Mouse (Mus musculus): ENCODE results near the gene Zfp212. TPM values are rescaled to one million over a fixed set of nuclear protein-coding genes. Genes with fewer than 3 reads are reported as not detected.
"Not testable (repeated sequence)": the region's sequence is repeated elsewhere in the genome, so short reads cannot be mapped to it uniquely, and the experiment has no call there.

Zfp212 gene
- polyA plus RNA-seq, 1 experiment from 2014 or later, result 12.1 TPM

- ATAC-seq (no peak), DNase-seq (ENCODE audit: low spot score) (no peak)
- H3K4me3 ChIP-seq (ENCODE audit: low read depth, low read length), result peak overlapping the region; percentile 65; the same call in 1 of the 2 replicates
- no peaks in the 10 kb centered on the region for H3K9me3 ChIP-seq (replicated peaks; ENCODE audit: control insufficient read depth, low read length)
- H3K4me1 ChIP-seq (ENCODE audit: control insufficient read depth, insufficient read depth, low read length), result peaks cover 11% of the 10 kb centered on the region
- H3K27ac ChIP-seq (ENCODE audit: low read depth, low read length), result no peak overlapping the region
- H3K4me2 ChIP-seq (ENCODE audit: low read length), result peak overlapping the region; percentile 59
- H3K27me3 ChIP-seq (replicated peaks; ENCODE audit: control insufficient read depth, insufficient read depth, low read length), result no peaks in the 10 kb centered on the region
- peaks cover 18% of the 10 kb centered on the region for H3K36me3 ChIP-seq (ENCODE audit: control insufficient read depth, insufficient read depth, low read length)
- 90% methylated on average over 3 of the region's 3 CpGs for WGBS
- no peak overlapping the region; the same call in none of the 2 replicates for H3K9ac ChIP-seq (ENCODE audit: low read length)
Observed at GRCm38 (mm10) chr6:47954425-47954824, 34.1 kb downstream of the Zfp212 start.

DNA sequence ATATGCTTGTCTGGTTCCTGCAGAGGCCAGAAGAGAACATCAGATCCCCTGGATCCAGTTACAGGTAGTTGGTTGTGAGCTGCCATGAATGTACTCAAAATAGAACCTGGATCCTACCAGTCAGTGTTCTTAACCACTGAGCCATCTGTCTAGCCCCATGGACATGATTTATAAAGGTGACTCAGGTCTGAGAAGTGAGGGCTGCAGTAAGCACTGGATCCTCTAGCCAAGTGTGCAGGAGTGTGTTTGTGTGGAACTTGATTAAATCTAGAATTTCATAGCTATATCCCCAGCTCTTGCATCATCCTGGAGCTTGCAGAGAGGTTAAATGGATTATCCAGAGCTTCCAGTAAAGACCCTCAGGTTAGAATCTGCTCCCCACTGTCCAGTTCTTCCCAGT lies 37.5 kb downstream of the Zfp212 start:
- H3K9me3 ChIP-seq (replicated peaks; ENCODE audit: control insufficient read depth, low read length), result no peaks in the 10 kb centered on the region
- DNase-seq (ENCODE audit: low spot score) (no peak), ATAC-seq (no peak)
- no peaks in the 10 kb centered on the region for H3K27me3 ChIP-seq (replicated peaks; ENCODE audit: control insufficient read depth, insufficient read depth, low read length)
- H3K4me2 ChIP-seq (ENCODE audit: low read length), result no peak overlapping the region
- no peak overlapping the region for H3K9ac ChIP-seq (ENCODE audit: low read length)
- H3K4me3 ChIP-seq (ENCODE audit: low read depth, low read length), result no peak overlapping the region
- H3K27ac ChIP-seq (ENCODE audit: low read depth, low read length), result no peak overlapping the region
- peaks cover 11% of the 10 kb centered on the region for H3K4me1 ChIP-seq (ENCODE audit: control insufficient read depth, insufficient read depth, low read length)
- peaks cover 34% of the 10 kb centered on the region for H3K36me3 ChIP-seq (ENCODE audit: control insufficient read depth, insufficient read depth, low read length)

DNA sequence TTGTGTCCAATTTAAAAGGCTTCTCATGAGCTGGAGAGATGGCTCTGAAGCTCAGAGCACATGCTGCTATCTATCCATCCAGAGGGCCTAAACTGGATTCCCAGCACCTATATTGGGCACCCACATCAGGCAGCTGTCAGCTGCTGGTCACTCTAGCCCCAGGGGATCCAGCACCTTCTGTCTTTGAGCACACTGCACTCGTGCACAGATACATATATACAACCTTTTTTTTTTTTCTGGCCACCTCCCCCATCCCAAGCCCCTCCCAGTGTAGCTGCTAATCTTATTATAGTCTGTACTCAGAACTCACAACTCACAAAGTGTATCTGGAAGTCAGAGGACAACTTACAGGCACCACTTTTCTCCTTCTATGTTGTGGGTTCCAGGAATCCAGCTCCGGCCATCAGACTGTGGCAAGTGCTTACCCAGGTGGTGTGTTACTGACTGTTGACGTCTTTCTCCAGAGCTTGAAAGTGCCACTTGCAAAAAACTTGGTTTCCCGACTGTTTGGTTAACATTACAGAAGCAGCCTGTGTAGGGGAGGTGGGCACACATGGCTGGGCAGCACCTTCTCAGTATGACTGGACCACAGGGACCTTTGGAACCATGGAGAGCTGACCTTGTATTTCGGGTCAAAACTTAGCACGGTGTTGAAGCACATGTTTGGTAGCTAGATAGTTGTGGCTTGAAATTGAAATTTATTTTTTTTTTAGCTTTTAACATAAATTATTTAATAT lies 40.6 kb downstream of the Zfp212 start:
- no peak overlapping the region for H3K4me2 ChIP-seq (ENCODE audit: low read length)
- H3K27me3 ChIP-seq (replicated peaks; ENCODE audit: control insufficient read depth, insufficient read depth, low read length), result no peaks in the 10 kb centered on the region
- peaks cover 64% of the 10 kb centered on the region for H3K36me3 ChIP-seq (ENCODE audit: control insufficient read depth, insufficient read depth, low read length)
- no peak for ATAC-seq
- 85% methylated on average over 6 of the region's 6 CpGs for WGBS
- H3K4me1 ChIP-seq (ENCODE audit: control insufficient read depth, insufficient read depth, low read length), result no peaks in the 10 kb centered on the region
- H3K9ac ChIP-seq (ENCODE audit: low read length), result no peak overlapping the region
- DNase-seq (ENCODE audit: low spot score), result no peak
- H3K27ac ChIP-seq (ENCODE audit: low read depth, low read length), result no peak overlapping the region
- no peak overlapping the region for H3K4me3 ChIP-seq (ENCODE audit: low read depth, low read length)
- no peaks in the 10 kb centered on the region for H3K9me3 ChIP-seq (replicated peaks; ENCODE audit: control insufficient read depth, low read length)

- DNase-seq (ENCODE audit: low spot score) (no peak), ATAC-seq (no peak)
- Histone ChIP-seq H3K27me3 (replicated peaks; ENCODE audit: control insufficient read depth, insufficient read depth, low read length) (no peaks in the 10 kb centered on the region), H3K27ac (ENCODE audit: low read depth, low read length) (no peak overlapping the region), H3K4me1 (ENCODE audit: control insufficient read depth, insufficient read depth, low read length) (no peaks in the 10 kb centered on the region), H3K4me3 (ENCODE audit: low read depth, low read length) (no peak overlapping the region), H3K9ac (ENCODE audit: low read length) (no peak overlapping the region), H3K4me2 (ENCODE audit: low read length) (no peak overlapping the region), H3K9me3 (replicated peaks; ENCODE audit: control insufficient read depth, low read length) (no peaks in the 10 kb centered on the region), H3K36me3 (ENCODE audit: control insufficient read depth, insufficient read depth, low read length) (peaks cover 49% of the 10 kb centered on the region)
- 93% methylated on average over 7 of the region's 7 CpGs for WGBS
Observed at GRCm38 (mm10) chr6:47963051-47963450, 42.8 kb downstream of the Zfp212 start.

- not testable (repeated sequence) for H3K9ac ChIP-seq (ENCODE audit: low read length); DNase-seq (ENCODE audit: low spot score); H3K9me3 ChIP-seq (replicated peaks; ENCODE audit: control insufficient read depth, low read length); H3K4me3 ChIP-seq (ENCODE audit: low read depth, low read length); H3K27ac ChIP-seq (ENCODE audit: low read depth, low read length); ATAC-seq; H3K4me2 ChIP-seq (ENCODE audit: low read length); H3K4me1 ChIP-seq (ENCODE audit: control insufficient read depth, insufficient read depth, low read length); H3K27me3 ChIP-seq (replicated peaks; ENCODE audit: control insufficient read depth, insufficient read depth, low read length)
- H3K36me3 ChIP-seq (ENCODE audit: control insufficient read depth, insufficient read depth, low read length), result peaks cover 29% of the 10 kb centered on the region
- 77% methylated on average over 1 of the region's 1 CpGs for WGBS
Observed at GRCm38 (mm10) chr6:47968166-47968565, 47.9 kb downstream of the Zfp212 start.

- no peak overlapping the region for H3K9ac ChIP-seq (ENCODE audit: low read length)
- no peak overlapping the region for H3K4me2 ChIP-seq (ENCODE audit: low read length)
- H3K4me3 ChIP-seq (ENCODE audit: low read depth, low read length), result no peak overlapping the region
- H3K36me3 ChIP-seq (ENCODE audit: control insufficient read depth, insufficient read depth, low read length), result no peaks in the 10 kb centered on the region
- ATAC-seq, result no peak
- 91% methylated on average over 1 of the region's 1 CpGs for WGBS
- H3K27ac ChIP-seq (ENCODE audit: low read depth, low read length), result no peak overlapping the region
- no peaks in the 10 kb centered on the region for H3K4me1 ChIP-seq (ENCODE audit: control insufficient read depth, insufficient read depth, low read length)
- no peaks in the 10 kb centered on the region for H3K27me3 ChIP-seq (replicated peaks; ENCODE audit: control insufficient read depth, insufficient read depth, low read length)
- no peaks in the 10 kb centered on the region for H3K9me3 ChIP-seq (replicated peaks; ENCODE audit: control insufficient read depth, low read length)
- DNase-seq (ENCODE audit: low spot score), result no peak
Observed at GRCm38 (mm10) chr6:47974599-47974998, 54.3 kb downstream of the Zfp212 start.

DNA sequence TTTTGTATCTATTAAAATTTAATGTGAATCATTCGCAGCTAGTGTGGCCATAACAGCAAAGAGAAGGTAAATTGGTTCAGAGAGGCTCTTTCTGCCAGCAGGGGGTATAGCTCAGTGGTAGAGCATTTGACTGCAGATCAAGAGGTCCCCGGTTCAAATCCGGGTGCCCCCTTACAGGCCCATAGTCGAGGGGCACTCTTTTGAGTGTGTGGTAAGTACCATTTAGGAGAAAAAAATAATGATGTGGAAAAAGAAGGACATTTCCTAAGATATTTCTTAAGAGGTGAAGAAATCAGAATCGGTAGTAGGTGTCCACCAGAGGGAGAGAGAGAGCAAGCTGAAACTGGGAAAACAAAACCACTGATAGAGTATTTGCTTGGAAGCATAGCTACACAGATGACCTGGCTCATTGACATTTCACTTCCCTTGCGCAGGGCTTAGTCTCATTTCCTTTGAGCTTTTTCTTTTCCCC lies 58.7 kb downstream of the Zfp212 start:
- DNase-seq (ENCODE audit: low spot score) (peak; percentile 47), ATAC-seq (no peak)
- Histone ChIP-seq H3K4me1 (ENCODE audit: control insufficient read depth, insufficient read depth, low read length) (no peaks in the 10 kb centered on the region), H3K27me3 (replicated peaks; ENCODE audit: control insufficient read depth, insufficient read depth, low read length) (no peaks in the 10 kb centered on the region), H3K36me3 (ENCODE audit: control insufficient read depth, insufficient read depth, low read length) (no peaks in the 10 kb centered on the region), H3K4me2 (ENCODE audit: low read length) (no peak overlapping the region), H3K4me3 (ENCODE audit: low read depth, low read length) (no peak overlapping the region), H3K9me3 (replicated peaks; ENCODE audit: control insufficient read depth, low read length) (no peaks in the 10 kb centered on the region), H3K9ac (ENCODE audit: low read length) (no peak overlapping the region), H3K27ac (ENCODE audit: low read depth, low read length) (no peak overlapping the region)
- WGBS, result 17% methylated on average over 6 of the region's 6 CpGs

Other genes with a start within 250 kb of the Zfp212 start
- 136 and 157 TPM in 2 replicates for gene Pdia4, start 107.0 kb upstream of the Zfp212 start, polyA plus RNA-seq (2014; fragmentation: Nextera tagmentation; extraction: Ambion mirVana)
- gene Zfp786, start 89.6 kb upstream of the Zfp212 start, polyA plus RNA-seq (2014; fragmentation: Nextera tagmentation; extraction: Ambion mirVana), result 10.6 and 12.7 TPM in 2 replicates
- gene Zfp398, start 84.8 kb upstream of the Zfp212 start, polyA plus RNA-seq (2014; fragmentation: Nextera tagmentation; extraction: Ambion mirVana), result 9.1 and 15.4 TPM in 2 replicates
- 12.5 and 18.0 TPM in 2 replicates for gene Zfp282, start 43.3 kb upstream of the Zfp212 start, polyA plus RNA-seq (2014; fragmentation: Nextera tagmentation; extraction: Ambion mirVana)
- 16.0 and 18.8 TPM in 2 replicates for gene Zfp956, start 32.9 kb downstream of the Zfp212 start, polyA plus RNA-seq (2014; fragmentation: Nextera tagmentation; extraction: Ambion mirVana)
- 7.5 and 8.0 TPM in 2 replicates for gene Zfp777, start 128.4 kb downstream of the Zfp212 start, polyA plus RNA-seq (2014; fragmentation: Nextera tagmentation; extraction: Ambion mirVana)
- gene Zfp746, start 166.1 kb downstream of the Zfp212 start, polyA plus RNA-seq (2014; fragmentation: Nextera tagmentation; extraction: Ambion mirVana), result 17.5 and 17.7 TPM in 2 replicates